Comparison of ENCODE assay signal across 8 mouse cellular contexts in genomic region chr3:27270160-27270962, GRCm38 (mm10). TPM values are rescaled to one million over a fixed set of nuclear protein-coding genes. Genes with fewer than 3 reads are reported as not detected.
DNase-seq lines count a peak whose midpoint lies in the region; ATAC-seq and TF ChIP-seq lines count a peak whose summit lies in the region.

No protein-coding gene starts in this region.

- peak; percentile 73 for ATAC-seq in embryonic facial prominence, embryonic 14.5 days (ENCODE audit: low read depth)
- peak; percentile 84 for ATAC-seq in lung, postnatal 0 days
- no peak for ATAC-seq in hindbrain, embryonic 13.5 days (ENCODE audit: low FRiP score)

- no peaks in the 10 kb centered on the region for H3K4me1 ChIP-seq in ES-Bruce4 (ENCODE audit: control insufficient read depth, insufficient read depth, low read length)
- H3K4me1 ChIP-seq in embryonic facial prominence, embryonic 14.5 days (ENCODE audit: control insufficient read depth, insufficient read depth, low read length) = no peaks in the 10 kb centered on the region
- peaks cover 11% of the 10 kb centered on the region; the same call in 1 of the 2 replicates for H3K4me1 ChIP-seq in lung, postnatal 0 days (ENCODE audit: insufficient read depth, low read depth, low read length)
- no peaks in the 10 kb centered on the region; the same call in 1 of the 2 replicates for H3K4me1 ChIP-seq in hindbrain, embryonic 13.5 days (replicated peaks)

- TF ChIP-seq POLR2A in ES-Bruce4 (IDR thresholded peaks at IDR 0.05; ENCODE audit: insufficient read depth, low read length) = no peak

- no peaks in the 10 kb centered on the region for H3K36me3 ChIP-seq in ES-Bruce4 (ENCODE audit: control insufficient read depth, insufficient read depth, low read length, poor library complexity, severe bottlenecking)
- no peaks in the 10 kb centered on the region for H3K36me3 ChIP-seq in embryonic facial prominence, embryonic 14.5 days (ENCODE audit: control insufficient read depth, insufficient read depth, low read length)
- no peaks in the 10 kb centered on the region for H3K36me3 ChIP-seq in lung, postnatal 0 days (ENCODE audit: insufficient read depth, low read length)
- H3K36me3 ChIP-seq in hindbrain, embryonic 13.5 days = no peaks in the 10 kb centered on the region

- H3K9ac ChIP-seq in ES-Bruce4 (ENCODE audit: low read depth, poor library complexity, severe bottlenecking) = no peak overlapping the region
- H3K9ac ChIP-seq in embryonic facial prominence, embryonic 14.5 days (ENCODE audit: low read depth, low read length) = no peak overlapping the region
- no peak overlapping the region for H3K9ac ChIP-seq in lung, postnatal 0 days (replicated peaks; ENCODE audit: low read depth)
- no peak overlapping the region for H3K9ac ChIP-seq in hindbrain, embryonic 13.5 days

- no peaks in the 10 kb centered on the region for H3K9me3 ChIP-seq in ES-Bruce4 (replicated peaks; ENCODE audit: control insufficient read depth, insufficient read depth, low read length, poor library complexity, severe bottlenecking)
- no peaks in the 10 kb centered on the region for H3K9me3 ChIP-seq in embryonic facial prominence, embryonic 14.5 days (ENCODE audit: control insufficient read depth, low read length)
- H3K9me3 ChIP-seq in lung, postnatal 0 days (ENCODE audit: low read length) = no peaks in the 10 kb centered on the region
- H3K9me3 ChIP-seq in hindbrain, embryonic 13.5 days = no peaks in the 10 kb centered on the region

- no peaks in the 10 kb centered on the region for H3K27me3 ChIP-seq in ES-Bruce4 (ENCODE audit: control insufficient read depth, insufficient read depth, low read length, poor library complexity, severe bottlenecking)
- H3K27me3 ChIP-seq in embryonic facial prominence, embryonic 14.5 days (replicated peaks; ENCODE audit: control insufficient read depth, insufficient read depth, low read length) = no peaks in the 10 kb centered on the region
- H3K27me3 ChIP-seq in lung, postnatal 0 days (replicated peaks; ENCODE audit: insufficient read depth, low read length) = no peaks in the 10 kb centered on the region
- H3K27me3 ChIP-seq in hindbrain, embryonic 13.5 days = no peaks in the 10 kb centered on the region

- H3K4me2 ChIP-seq in embryonic facial prominence, embryonic 14.5 days (ENCODE audit: low read depth, low read length) = no peak overlapping the region
- H3K4me2 ChIP-seq in lung, postnatal 0 days (replicated peaks; ENCODE audit: low read depth, low read length) = peak overlapping the region; percentile 17
- no peak overlapping the region for H3K4me2 ChIP-seq in hindbrain, embryonic 13.5 days

- DNase-seq in CD4-positive helper T cell, adult 2 months (ENCODE audit: low read depth, low spot score) = peak; percentile 36
- DNase-seq in embryonic facial prominence, embryonic 14.5 days (ENCODE audit: low spot score) = peak; percentile 76
- peak; percentile 84 for DNase-seq in kidney, adult 18-20 months
- peak; percentile 94 for DNase-seq in lung, postnatal 0 days (ENCODE audit: low spot score)
- DNase-seq in thymus, postnatal 36 days = peak; percentile 61 to 65
- DNase-seq in cerebellum, postnatal 25 days = no peak

- peak; percentile 52; the same call in 1 of the 2 replicates for TF ChIP-seq EP300 in ES-Bruce4 (IDR thresholded peaks at IDR 0.05; ENCODE audit: insufficient read depth, low read depth, low read length)
- peak; percentile 89 for TF ChIP-seq EP300 in lung, postnatal 0 days (IDR thresholded peaks at IDR 0.05)

- no peak overlapping the region for H3K4me3 ChIP-seq in ES-Bruce4 (ENCODE audit: low read depth, low read length)
- H3K4me3 ChIP-seq in embryonic facial prominence, embryonic 14.5 days (ENCODE audit: low read depth, low read length) = no peak overlapping the region
- H3K4me3 ChIP-seq in lung, postnatal 0 days (ENCODE audit: low read depth, low read length) = no peak overlapping the region
- H3K4me3 ChIP-seq in hindbrain, embryonic 13.5 days = no peak overlapping the region

- WGBS in embryonic facial prominence, embryonic 14.5 days = 34% methylated on average over 11 of the region's 11 CpGs
- 19% methylated on average over 11 of the region's 11 CpGs for WGBS in lung, postnatal 0 days
- 41% methylated on average over 11 of the region's 11 CpGs for WGBS in hindbrain, embryonic 13.5 days

- peak; percentile 35 for TF ChIP-seq CTCF in ES-Bruce4 (IDR thresholded peaks at IDR 0.05; ENCODE audit: low read depth, low read length)
- peak; percentile 72 for TF ChIP-seq CTCF in lung, postnatal 0 days (IDR thresholded peaks at IDR 0.05)

- peak overlapping the region; percentile 64; the same call in 1 of the 2 replicates for H3K27ac ChIP-seq in ES-Bruce4 (ENCODE audit: insufficient read depth, low read length)
- H3K27ac ChIP-seq in embryonic facial prominence, embryonic 14.5 days (replicated peaks; ENCODE audit: low read depth, low read length) = no peak overlapping the region; the same call in 1 of the 2 replicates
- peak overlapping the region; percentile 66 for H3K27ac ChIP-seq in lung, postnatal 0 days (ENCODE audit: low read length)
- H3K27ac ChIP-seq in hindbrain, embryonic 13.5 days = no peak overlapping the region

RNA-seq across cellular contexts. Expression of gene Tnfsf10, which starts 46.5 kb away (rescaled TPM):
- polyA plus RNA-seq in ES-Bruce4 (2011; ENCODE audit: insufficient read depth, insufficient read length, low read depth, missing spikeins) = not detected in 2 replicates
- 0.24 and 0.43 TPM in 2 replicates for polyA plus RNA-seq in embryonic facial prominence, embryonic 14.5 days (2014; fragmentation: Nextera tagmentation; extraction: Ambion mirVana)
- 8.1 and 10.5 TPM in 2 replicates for polyA plus RNA-seq in lung, postnatal 0 days (2015; fragmentation: Nextera tagmentation; extraction: Ambion mirVana)
- polyA plus RNA-seq in hindbrain, embryonic 13.5 days (2015; fragmentation: Nextera tagmentation; extraction: Ambion mirVana) = 0.06 and 0.23 TPM in 2 replicates

Comparison
In these comparisons a context has a peak if more than half of its experiments do, and no peak if none do; other contexts are left out.
1. DNase-seq: peak in CD4-positive helper T cell, adult 2 months (single experiment), embryonic facial prominence, embryonic 14.5 days (single experiment), kidney, adult 18-20 months (single experiment), lung, postnatal 0 days (single experiment) and thymus, postnatal 36 days (2 of 2); none in cerebellum, postnatal 25 days (0 of 2).
2. H3K27ac ChIP-seq: peak in ES-Bruce4 (single experiment) and lung, postnatal 0 days (single experiment); none in embryonic facial prominence, embryonic 14.5 days (single experiment) and hindbrain, embryonic 13.5 days (single experiment).